Mouse (Mus musculus) kidney, embryonic 15.5 days (tissue): ENCODE measurements at regions not wholly inside any gene's neighbourhood (a gene's known extent, or its start where the extent isn't known, plus 50 kb on each side); places are given as distances from the start of the nearest gene placed in this dataset.

Experiments
- ATAC-seq: fragments of 200-750 bp; cut with Nextera tagmentation; replicated peaks from 2 replicates; pipeline ENCODE4 v1.8.0; 2017; ENCODE audit warnings: moderate TSS enrichment; ENCODE audit not compliant: low FRiP score
- H3K27ac ChIP-seq: fragments of 300-500 bp; sonication (generic); 2 replicates; pipeline ENCODE4 v1.5.1; 2015; ENCODE audit warnings: mild to moderate bottlenecking, inconsistent platforms
- H3K27me3 ChIP-seq: fragments of 300-500 bp; sonication (generic); 2 replicates; pipeline ENCODE4 v1.6.1; 2015; ENCODE audit warnings: inconsistent platforms
- H3K36me3 ChIP-seq: fragments of 300-500 bp; sonication (generic); 2 replicates; pipeline ENCODE4 v1.6.1; 2015; ENCODE audit warnings: inconsistent platforms
- H3K4me1 ChIP-seq: fragments of 300-500 bp; sonication (generic); 2 replicates; pipeline ENCODE4 v1.6.1; 2015; ENCODE audit warnings: inconsistent platforms
- H3K4me2 ChIP-seq: fragments of 300-500 bp; sonication (generic); 2 replicates; pipeline ENCODE4 v1.6.1; 2015; ENCODE audit warnings: moderate library complexity, mild to moderate bottlenecking, inconsistent platforms
- H3K4me3 ChIP-seq: fragments of 300-500 bp; sonication (generic); replicated peaks from 2 replicates; pipeline ENCODE4 v1.5.1; 2015; ENCODE audit warnings: mild to moderate bottlenecking, inconsistent platforms
- H3K9ac ChIP-seq: fragments of 300-500 bp; sonication (generic); 2 replicates; pipeline ENCODE4 v1.6.1; 2015; ENCODE audit warnings: mild to moderate bottlenecking, inconsistent platforms
- H3K9me3 ChIP-seq: fragments of 300-500 bp; sonication (generic); replicated peaks from 2 replicates; pipeline ENCODE4 v1.6.1; 2016; ENCODE audit warnings: inconsistent platforms
- WGBS: fragments of 180-500 bp; shearing (Covaris S2); methylation state at CpG from one replicate; pipeline ENCODE4 v1.1.7; 2015; ENCODE audit warnings: mixed read lengths; 5-methylcytosine and 5-hydroxymethylcytosine counted together

- ATAC-seq: no peak
- no peaks in the 10 kb centered on the region for H3K36me3 ChIP-seq
- no peaks in the 10 kb centered on the region for H3K4me1 ChIP-seq
- 77% methylated on average over 10 of the region's 10 CpGs for WGBS
- H3K27ac ChIP-seq: no peak overlapping the region
- no peaks in the 10 kb centered on the region for H3K9me3 ChIP-seq
- H3K9ac ChIP-seq: no peak overlapping the region
- no peaks in the 10 kb centered on the region for H3K27me3 ChIP-seq
- no peak overlapping the region for H3K4me2 ChIP-seq
- H3K4me3 ChIP-seq: no peak overlapping the region
These were observed 250.8 kb downstream of the Wdr11 start for GRCm38 (mm10) chr7:129842303-129843122.

- H3K36me3 ChIP-seq: no peaks in the 10 kb centered on the region
- H3K27ac ChIP-seq: no peak overlapping the region
- 67% methylated on average over 5 of the region's 5 CpGs for WGBS
These were observed 255.5 kb downstream of the Wdr11 start for GRCm38 (mm10) chr7:129847136-129847535.

GRCm38 (mm10) chr7:129853596-129853995 lies 261.9 kb downstream of the Wdr11 start:
- 46% methylated on average over 7 of the region's 7 CpGs for WGBS
- no peak overlapping the region for H3K9ac ChIP-seq
- no peaks in the 10 kb centered on the region for H3K36me3 ChIP-seq
- no peaks in the 10 kb centered on the region for H3K9me3 ChIP-seq
- H3K4me3 ChIP-seq: no peak overlapping the region
- no peak overlapping the region for H3K4me2 ChIP-seq
- H3K4me1 ChIP-seq: peaks cover 6% of the 10 kb centered on the region; the same call in 1 of the 2 replicates
- H3K27ac ChIP-seq: no peak overlapping the region
- H3K27me3 ChIP-seq: no peaks in the 10 kb centered on the region
- ATAC-seq: no peak

More at GRCm38 (mm10) chr7:129847136-129847535, 255.5 kb downstream of the Wdr11 start:
- no peak overlapping the region for H3K9ac ChIP-seq
- H3K4me2 ChIP-seq: no peak overlapping the region
- H3K4me3 ChIP-seq: no peak overlapping the region
- no peaks in the 10 kb centered on the region for H3K9me3 ChIP-seq
- no peaks in the 10 kb centered on the region for H3K4me1 ChIP-seq
- no peaks in the 10 kb centered on the region for H3K27me3 ChIP-seq
- ATAC-seq: no peak

- H3K27me3 ChIP-seq: no peaks in the 10 kb centered on the region
- H3K4me1 ChIP-seq: peaks cover 8% of the 10 kb centered on the region
- ATAC-seq: no peak
- 69% methylated on average over 2 of the region's 2 CpGs for WGBS
- no peaks in the 10 kb centered on the region for H3K36me3 ChIP-seq
- no peak overlapping the region for H3K9ac ChIP-seq
- no peak overlapping the region for H3K4me2 ChIP-seq
- no peak overlapping the region for H3K4me3 ChIP-seq
- H3K27ac ChIP-seq: peak overlapping the region; percentile 13; the same call in 1 of the 2 replicates
- H3K9me3 ChIP-seq: no peaks in the 10 kb centered on the region
These were observed 263.3 kb downstream of the Wdr11 start for GRCm38 (mm10) chr7:129854942-129855341.

- Histone ChIP-seq H3K9me3 (no peaks in the 10 kb centered on the region), H3K4me3 (no peak overlapping the region), H3K36me3 (no peaks in the 10 kb centered on the region), H3K27ac (no peak overlapping the region), H3K9ac (no peak overlapping the region), H3K27me3 (no peaks in the 10 kb centered on the region), H3K4me2 (no peak overlapping the region), H3K4me1 (peaks cover 3% of the 10 kb centered on the region)
- 22% methylated on average over 1 of the region's 1 CpGs for WGBS
- ATAC-seq: no peak
These were observed 271.3 kb downstream of the Wdr11 start for GRCm38 (mm10) chr7:129862966-129863365.

GRCm38 (mm10) chr7:129865536-129865935 lies 273.9 kb downstream of the Wdr11 start:
- no peak for ATAC-seq
- H3K9ac ChIP-seq: no peak overlapping the region
- 70% methylated on average over 3 of the region's 3 CpGs for WGBS
- no peak overlapping the region for H3K4me3 ChIP-seq
- no peaks in the 10 kb centered on the region for H3K27me3 ChIP-seq
- H3K27ac ChIP-seq: no peak overlapping the region
- no peaks in the 10 kb centered on the region for H3K9me3 ChIP-seq
- H3K4me2 ChIP-seq: no peak overlapping the region
- no peaks in the 10 kb centered on the region for H3K36me3 ChIP-seq
- H3K4me1 ChIP-seq: no peaks in the 10 kb centered on the region

- no peak overlapping the region for H3K4me2 ChIP-seq
- H3K27ac ChIP-seq: no peak overlapping the region
- H3K27me3 ChIP-seq: no peaks in the 10 kb centered on the region
- 76% methylated on average over 11 of the region's 11 CpGs for WGBS
- H3K9me3 ChIP-seq: no peaks in the 10 kb centered on the region
- ATAC-seq: no peak
- H3K9ac ChIP-seq: no peak overlapping the region
- H3K4me3 ChIP-seq: no peak overlapping the region
- H3K36me3 ChIP-seq: no peaks in the 10 kb centered on the region
- peaks cover 12% of the 10 kb centered on the region; the same call in 1 of the 2 replicates for H3K4me1 ChIP-seq
These were observed 280.6 kb downstream of the Wdr11 start for GRCm38 (mm10) chr7:129872208-129872790.

- no peak overlapping the region for H3K4me2 ChIP-seq
- 73% methylated on average over 7 of the region's 7 CpGs for WGBS
- no peak overlapping the region for H3K4me3 ChIP-seq
- no peaks in the 10 kb centered on the region for H3K27me3 ChIP-seq
- peaks cover 12% of the 10 kb centered on the region; the same call in 1 of the 2 replicates for H3K4me1 ChIP-seq
- no peak overlapping the region for H3K27ac ChIP-seq
- no peaks in the 10 kb centered on the region for H3K36me3 ChIP-seq
- ATAC-seq: no peak
- H3K9ac ChIP-seq: no peak overlapping the region
- H3K9me3 ChIP-seq: no peaks in the 10 kb centered on the region
These were observed 284.7 kb downstream of the Wdr11 start for GRCm38 (mm10) chr7:129876202-129876851.

GRCm38 (mm10) chr7:129876852-129877223 lies 285.2 kb downstream of the Wdr11 start:
- Histone ChIP-seq H3K4me3 (no peak overlapping the region), H3K4me1 (peaks cover 12% of the 10 kb centered on the region; the same call in 1 of the 2 replicates), H3K27me3 (no peaks in the 10 kb centered on the region), H3K9me3 (no peaks in the 10 kb centered on the region), H3K27ac (no peak overlapping the region), H3K9ac (no peak overlapping the region), H3K36me3 (no peaks in the 10 kb centered on the region), H3K4me2 (no peak overlapping the region)
- ATAC-seq: no peak

- no peak for ATAC-seq
- Histone ChIP-seq H3K4me2 (no peak overlapping the region), H3K27ac (no peak overlapping the region), H3K4me3 (no peak overlapping the region), H3K36me3 (no peaks in the 10 kb centered on the region), H3K4me1 (no peaks in the 10 kb centered on the region), H3K9me3 (0 out of 2 replicates have a peak, but pooled peaks cover 6% of the 10 kb centered on the region), H3K27me3 (no peaks in the 10 kb centered on the region), H3K9ac (no peak overlapping the region)
- 73% methylated on average over 7 of the region's 7 CpGs for WGBS
These were observed 304.6 kb downstream of the Wdr11 start for GRCm38 (mm10) chr7:129896291-129896690.

- Histone ChIP-seq H3K9me3 (no peaks in the 10 kb centered on the region), H3K27me3 (no peaks in the 10 kb centered on the region), H3K9ac (no peak overlapping the region), H3K27ac (no peak overlapping the region), H3K4me2 (no peak overlapping the region), H3K36me3 (no peaks in the 10 kb centered on the region), H3K4me1 (no peaks in the 10 kb centered on the region; the same call in 1 of the 2 replicates), H3K4me3 (no peak overlapping the region)
- 82% methylated on average over 3 of the region's 3 CpGs for WGBS
- ATAC-seq: no peak
These were observed 305.8 kb downstream of the Wdr11 start for GRCm38 (mm10) chr7:129897511-129897910.

GRCm38 (mm10) chr7:129902256-129902655 lies 310.6 kb downstream of the Wdr11 start:
- Histone ChIP-seq H3K9me3 (no peaks in the 10 kb centered on the region), H3K4me1 (no peaks in the 10 kb centered on the region; the same call in 1 of the 2 replicates), H3K9ac (no peak overlapping the region), H3K27ac (no peak overlapping the region), H3K27me3 (no peaks in the 10 kb centered on the region), H3K36me3 (no peaks in the 10 kb centered on the region), H3K4me2 (no peak overlapping the region), H3K4me3 (no peak overlapping the region)
- no peak for ATAC-seq
- WGBS: 90% methylated on average over 4 of the region's 4 CpGs
